Mouse (Mus musculus) adrenal gland, adult 2 months (tissue): ENCODE results near the gene Glra2. TPM values are rescaled to one million over a fixed set of nuclear protein-coding genes. Genes with fewer than 3 reads are reported as not detected.
A peak's percentile ranks its signal among the peaks of the same experiment; 100 is the strongest.
"Not testable (repeated sequence)": the region's sequence is repeated elsewhere in the genome, so short reads cannot be mapped to it uniquely, and the experiment has no call there.

Source experiments
- DNase-seq: peaks from one replicate; pipeline ENCODE4 v3.0.0; 2021
- long read RNA-seq: library from polyadenylated mRNA; stranded (forward); transcript quantifications from one replicate; pipeline ENCODE4 v2.0.0, GENCODE M21; 2021
- polyA plus RNA-seq: library from polyadenylated mRNA; depleted of rRNA; stranded (reverse); fragments of >200 nt; gene quantifications from 2 replicates; pipeline ENCODE4 v1.2.3, GENCODE M21; 2012; rRNA removed
- total RNA-seq, 2 experiments: library from RNA; stranded (reverse); gene quantifications; 2 replicates each; pipeline ENCODE4 v1.2.3; 2021

The Glra2 gene
- total RNA-seq (not detected), polyA plus RNA-seq (not detected in 2 replicates)
- long read RNA-seq = 0 reads

- DNase-seq = peak; percentile 4
These were observed at the start of gene Glra2 for GRCm38 (mm10) chrX:165326939-165327698. Glra2 (minus strand) TSS chrX:165327393.

- peak; percentile 73 for DNase-seq
These were observed 35.6 kb upstream of the Glra2 start for GRCm38 (mm10) chrX:165362798-165363197.

GRCm38 (mm10) chrX:165344611-165345010 is 17.4 kb upstream of the Glra2 start:
- no peak for DNase-seq

- peak; percentile 4 for DNase-seq
These were observed 623 bp upstream of the Glra2 start for GRCm38 (mm10) chrX:165327699-165328333.

GRCm38 (mm10) chrX:165193550-165193949 is 133.6 kb downstream of the Glra2 start:
- no peak for DNase-seq

GRCm38 (mm10) chrX:165191170-165191569 is 136.0 kb downstream of the Glra2 start:
- no peak for DNase-seq

- DNase-seq = not testable (repeated sequence)
These were observed 144.2 kb downstream of the Glra2 start for GRCm38 (mm10) chrX:165182948-165183347.

GRCm38 (mm10) chrX:165156549-165156948 is 170.6 kb downstream of the Glra2 start:
- no peak for DNase-seq

GRCm38 (mm10) chrX:165104171-165104570 is 223.0 kb downstream of the Glra2 start:
- no peak for DNase-seq
